Mouse (Mus musculus): ENCODE results near the gene Cul3.
A peak's percentile ranks its signal among the peaks of the same experiment; 100 is the strongest.

The Cul3 gene

GRCm38 (mm10) chr1:80293307-80293706 lies 47.0 kb downstream of the Cul3 start:
- no peak for DNase-seq

DNA sequence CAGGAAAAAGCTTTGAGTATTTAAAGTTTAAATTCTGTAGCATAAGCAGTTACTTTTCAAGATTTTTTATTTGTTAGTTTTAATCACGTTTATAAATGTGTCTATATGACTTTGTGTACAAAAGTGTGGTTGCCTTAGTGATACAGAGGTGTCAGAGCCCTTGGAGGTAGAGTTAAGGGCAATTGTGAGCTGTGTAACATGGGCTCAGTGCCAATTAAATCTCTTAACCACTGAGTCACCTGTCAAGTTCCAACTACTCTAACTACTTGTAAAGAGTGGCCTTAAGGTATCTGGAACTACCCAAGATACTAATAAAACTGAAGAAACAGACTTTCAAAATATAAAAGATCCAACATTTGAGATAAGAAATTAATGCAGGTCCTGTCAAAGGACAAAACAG lies 61.5 kb downstream of the Cul3 start:
- no peak for DNase-seq

- no peak for DNase-seq
Measured at GRCm38 (mm10) chr1:80260443-80260842, 79.8 kb downstream of the Cul3 start.

- DNase-seq, result peak in 1 of 2 experiments; percentile 10
Measured at GRCm38 (mm10) chr1:80258632-80259031, 81.6 kb downstream of the Cul3 start.

- DNase-seq, result no peak
Measured at GRCm38 (mm10) chr1:80253309-80253708, 87.0 kb downstream of the Cul3 start.

DNA sequence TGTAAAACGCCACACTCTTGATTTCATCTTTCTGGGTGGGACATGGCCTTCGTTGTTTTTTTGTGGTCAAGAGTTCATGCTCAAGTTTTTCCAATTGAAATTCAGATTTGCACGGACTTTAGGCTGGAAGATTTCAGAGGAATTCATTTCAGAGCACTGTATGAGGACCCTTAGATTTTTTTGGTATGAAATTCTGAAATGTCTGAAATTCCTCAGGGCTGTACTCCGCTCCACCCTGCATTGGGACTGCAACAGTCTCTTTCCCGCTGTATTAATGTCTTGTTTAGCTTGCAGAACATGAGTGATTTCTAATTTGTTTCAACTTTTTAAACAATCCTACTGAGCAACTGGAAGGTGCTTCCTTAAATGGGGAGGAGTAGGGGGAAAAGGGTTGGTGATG lies 90.0 kb downstream of the Cul3 start:
- DNase-seq, result no peak

DNA sequence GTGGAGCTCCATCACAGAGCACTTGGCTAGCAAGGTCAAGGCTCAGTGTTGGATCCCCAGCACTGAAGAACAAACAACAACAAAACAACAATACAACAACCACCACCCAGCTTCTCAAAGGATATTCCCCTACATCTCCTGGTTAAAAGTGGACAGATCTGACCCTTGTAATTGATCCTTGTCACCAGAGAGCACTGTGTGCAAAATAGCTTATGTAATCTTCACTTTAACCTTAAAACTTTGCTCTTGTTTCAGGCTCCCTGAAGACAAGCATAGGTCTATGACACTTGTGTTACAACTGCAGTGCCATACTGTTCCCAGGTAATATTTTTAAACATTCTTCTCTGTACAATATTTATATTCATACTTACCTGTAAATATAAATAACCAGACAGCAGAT lies 93.1 kb downstream of the Cul3 start:
- no peak for DNase-seq

GRCm38 (mm10) chr1:80244123-80244522 lies 96.2 kb downstream of the Cul3 start:
- no peak for DNase-seq

- DNase-seq, result no peak
Measured at GRCm38 (mm10) chr1:80241579-80241978, 98.7 kb downstream of the Cul3 start.

GRCm38 (mm10) chr1:80240017-80240660 lies 100.1 kb downstream of the Cul3 start:
- DNase-seq, result no peak

DNA sequence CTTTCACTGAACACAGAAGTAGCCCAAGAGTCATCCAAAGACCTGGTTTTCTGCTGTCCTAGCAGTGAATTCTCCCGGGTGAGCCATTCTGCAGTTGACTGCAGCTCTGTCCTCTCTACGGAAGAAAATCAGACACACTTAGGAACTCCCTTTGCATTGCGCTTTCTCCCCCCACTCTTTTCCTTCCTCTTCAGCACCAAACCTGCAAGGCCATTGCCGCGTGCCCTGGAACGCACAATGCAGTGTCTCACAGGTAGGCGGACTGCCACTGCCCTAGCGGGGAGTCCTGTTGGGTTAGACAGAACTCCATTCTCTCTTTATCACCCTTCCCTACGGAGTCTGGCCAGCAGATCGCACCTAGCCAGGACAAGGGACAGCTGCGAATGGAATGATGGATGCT lies 100.8 kb downstream of the Cul3 start:
- DNase-seq, result no peak

DNA sequence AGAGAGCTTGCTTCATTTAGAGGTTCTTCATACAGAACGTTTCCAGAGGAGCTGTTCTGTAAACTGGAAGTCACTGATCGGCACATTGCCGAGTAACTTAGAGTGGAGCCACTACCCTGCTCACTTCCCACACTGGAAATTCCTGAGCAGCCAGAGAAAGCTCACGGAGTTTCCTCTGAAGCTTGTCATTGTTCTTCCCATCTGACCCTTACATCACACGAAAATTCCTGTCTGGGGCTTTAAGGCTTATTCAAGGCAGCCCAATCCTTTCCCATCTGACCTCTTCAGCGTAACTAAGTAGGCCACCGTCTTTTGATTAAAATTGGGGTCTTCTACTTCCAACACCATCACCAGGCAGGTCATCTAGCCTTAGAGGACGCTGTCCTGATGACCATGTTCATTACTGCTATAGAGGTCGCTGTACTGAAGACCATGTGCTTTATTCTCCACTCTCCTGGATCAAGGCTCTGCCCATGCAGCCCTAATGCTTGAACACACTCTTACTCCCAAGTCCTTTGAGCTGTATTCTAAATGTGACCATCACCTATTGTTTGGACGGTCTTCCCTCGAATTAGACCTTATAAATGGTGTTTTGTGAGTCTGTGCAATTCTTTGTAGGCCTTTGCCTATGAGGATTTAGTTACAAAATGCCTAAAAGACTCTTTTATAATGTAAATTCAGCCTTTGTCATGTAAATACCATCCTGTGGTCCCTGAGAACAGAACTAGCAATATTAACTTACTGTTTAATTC lies 103.2 kb downstream of the Cul3 start:
- DNase-seq, result no peak

- DNase-seq, result no peak
Measured at GRCm38 (mm10) chr1:80236126-80236525, 104.2 kb downstream of the Cul3 start.

DNA sequence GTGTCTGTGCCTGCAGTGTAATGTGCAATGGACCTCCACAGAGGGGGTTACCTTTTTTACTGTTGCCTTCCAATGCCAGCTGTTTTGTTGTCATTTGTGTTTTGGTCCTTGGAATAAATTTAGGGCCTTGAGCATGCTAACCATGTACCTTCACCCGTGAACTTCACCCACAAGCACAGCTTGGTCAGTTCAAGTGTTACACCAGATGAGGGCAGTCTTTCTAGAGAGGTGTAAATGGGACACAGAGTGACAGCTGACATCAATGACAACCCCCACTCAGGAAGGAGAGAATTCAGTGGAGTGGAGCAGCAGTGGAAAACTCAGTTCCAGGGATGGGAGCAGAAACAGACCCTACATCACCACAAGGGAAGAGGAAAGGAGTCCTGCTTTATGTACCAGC lies 109.7 kb downstream of the Cul3 start:
- peak in 1 of 2 experiments; percentile 14 for DNase-seq

DNA sequence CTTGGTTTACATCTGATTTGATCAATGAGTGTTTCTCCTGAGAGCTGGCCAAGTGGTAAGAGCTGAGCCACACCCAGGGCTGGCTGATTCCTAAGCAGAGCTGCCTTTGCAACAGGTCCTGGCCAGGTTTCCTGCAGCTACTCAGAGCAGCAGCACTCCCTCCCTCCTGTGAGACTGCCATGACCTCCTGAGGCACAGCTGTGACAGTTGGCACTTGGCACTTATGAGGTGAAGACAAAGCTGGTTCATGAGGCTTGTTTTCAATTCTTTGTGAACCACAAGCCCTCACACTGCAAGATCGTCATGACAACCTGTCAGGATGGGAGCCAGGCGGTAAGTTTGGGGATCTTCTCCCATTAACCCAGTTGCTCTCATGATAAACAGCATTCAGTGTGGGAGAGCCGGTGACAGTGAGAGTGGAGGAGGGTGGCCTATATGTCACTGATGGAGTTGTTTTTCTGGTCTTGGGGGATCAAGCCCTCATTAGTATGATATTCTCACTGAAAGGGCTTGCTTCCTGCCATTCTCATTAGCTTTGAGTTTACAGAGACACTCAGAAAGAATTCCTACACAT lies 115.4 kb downstream of the Cul3 start:
- DNase-seq, result no peak

- DNase-seq, result no peak
Measured at GRCm38 (mm10) chr1:80221151-80221550, 119.1 kb downstream of the Cul3 start.

- DNase-seq, result peak; percentile 13 to 46
Measured at GRCm38 (mm10) chr1:80218268-80218667, 122.0 kb downstream of the Cul3 start, which contains the start of gene Fam124b. Gene Fam124b, minus strand, starts transcription at chr1:80218473.

All from kidney, postnatal 36 days (tissue).